Mouse (Mus musculus) layer of hippocampus, adult 11-12 months (tissue): ENCODE measurements around the gene Rasgrp1.

Experiments
- DNase-seq: peaks from one replicate; pipeline ENCODE4 v3.0.0; 2022; ENCODE audit warnings: low spot score

Rasgrp1 gene

DNA sequence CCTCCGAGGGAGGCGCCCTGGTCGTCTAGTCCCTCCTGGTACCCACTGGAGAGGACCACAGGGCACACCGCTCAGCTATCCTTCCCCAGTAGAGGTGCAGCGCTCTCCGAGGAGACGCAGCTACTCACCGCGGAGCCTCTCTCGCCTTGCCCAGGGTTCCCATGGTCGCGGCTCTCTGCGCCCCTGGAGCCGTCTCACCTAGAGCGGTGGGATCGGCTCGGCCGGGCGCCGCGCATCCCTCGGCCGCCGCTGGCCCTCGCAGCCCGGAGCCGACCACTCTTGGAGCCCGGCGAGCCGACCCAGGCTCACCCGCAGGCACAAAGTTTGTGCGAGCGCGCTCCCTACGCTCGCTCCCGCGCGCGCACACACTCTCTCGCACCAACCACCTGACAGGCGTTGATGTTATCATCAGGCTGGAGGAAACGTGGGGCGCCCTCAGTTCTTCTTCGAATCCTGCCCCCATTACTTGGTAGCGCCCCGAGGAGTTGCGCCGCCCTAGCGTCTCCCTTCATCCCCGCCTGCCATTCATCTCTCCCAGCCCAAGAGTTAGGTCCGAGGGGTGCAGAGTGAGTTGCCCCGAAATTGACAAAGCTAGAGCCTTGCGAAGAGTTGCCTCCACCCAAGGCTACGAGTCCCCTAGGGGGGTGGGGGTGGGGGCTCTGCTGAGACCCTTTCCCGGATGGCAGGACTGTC is at the start of gene Rasgrp1:
Gene Rasgrp1 (minus strand): TSS at position 455 of the 693 bp plus-strand sequence.
- peak; percentile 57 for DNase-seq

DNA sequence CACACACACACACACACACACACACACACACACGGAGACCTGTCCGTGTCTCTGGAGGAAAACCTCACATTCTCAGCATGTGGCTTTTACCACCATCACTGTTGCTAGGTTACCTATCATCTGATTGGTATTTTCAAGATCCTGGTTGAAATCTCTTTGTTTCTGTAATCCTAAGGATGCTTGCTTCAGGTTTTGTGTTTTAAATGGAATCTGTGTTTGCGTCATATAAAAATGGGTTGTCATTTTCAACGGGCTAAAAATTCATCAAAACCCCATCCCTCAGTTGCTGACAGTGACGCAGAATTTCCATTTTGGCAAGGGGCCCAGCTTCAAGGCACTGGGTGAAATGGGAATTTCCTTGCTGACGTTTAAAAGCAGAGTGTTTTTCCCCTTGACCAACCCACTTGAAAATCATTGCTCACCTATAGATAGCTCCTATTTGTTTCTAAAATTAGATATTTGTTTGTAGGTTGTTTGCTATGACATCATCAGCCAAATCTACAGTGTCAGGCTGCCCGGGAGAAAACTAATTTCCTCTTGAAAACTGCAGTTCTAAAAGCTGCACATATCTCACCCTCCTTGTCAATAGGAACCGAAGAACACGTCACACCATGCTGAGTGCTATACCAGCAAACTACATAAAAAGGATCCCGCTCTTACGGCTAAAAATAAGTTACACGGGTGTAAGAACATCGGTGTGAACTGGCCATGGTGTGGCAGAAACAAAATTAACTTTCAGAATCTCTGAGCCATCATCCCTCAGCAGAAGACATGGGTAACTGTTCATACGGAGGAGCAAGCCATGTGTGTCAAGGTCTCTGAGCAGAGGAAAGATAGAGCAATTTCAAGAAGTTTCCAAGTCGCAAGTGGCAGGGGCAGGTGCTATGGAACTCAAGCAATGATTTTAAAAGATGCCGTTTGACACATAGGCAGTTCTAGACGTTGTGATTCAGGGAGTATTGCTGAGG is 47.4 kb upstream of the Rasgrp1 start:
- no peak for DNase-seq

DNA sequence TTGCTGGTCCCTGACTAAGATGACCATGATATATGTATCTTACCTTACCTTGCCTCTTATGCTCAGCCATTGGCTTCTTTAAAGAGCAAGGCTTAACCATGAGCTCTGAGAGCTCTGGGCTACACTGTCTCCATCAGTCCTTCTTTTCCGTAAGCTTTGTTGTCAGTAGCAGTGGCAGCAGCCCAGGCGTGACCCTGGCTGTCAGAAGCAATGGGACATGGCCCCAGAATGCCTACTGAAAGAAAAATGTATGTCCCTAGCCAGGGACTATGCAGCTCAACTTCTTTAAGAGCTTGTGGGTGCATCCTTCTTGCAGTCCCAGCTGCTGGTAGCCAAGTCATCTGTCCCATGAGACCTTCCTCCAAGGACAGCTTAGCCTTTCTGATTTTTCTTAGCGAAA is 46.7 kb upstream of the Rasgrp1 start:
- DNase-seq: no peak

DNA sequence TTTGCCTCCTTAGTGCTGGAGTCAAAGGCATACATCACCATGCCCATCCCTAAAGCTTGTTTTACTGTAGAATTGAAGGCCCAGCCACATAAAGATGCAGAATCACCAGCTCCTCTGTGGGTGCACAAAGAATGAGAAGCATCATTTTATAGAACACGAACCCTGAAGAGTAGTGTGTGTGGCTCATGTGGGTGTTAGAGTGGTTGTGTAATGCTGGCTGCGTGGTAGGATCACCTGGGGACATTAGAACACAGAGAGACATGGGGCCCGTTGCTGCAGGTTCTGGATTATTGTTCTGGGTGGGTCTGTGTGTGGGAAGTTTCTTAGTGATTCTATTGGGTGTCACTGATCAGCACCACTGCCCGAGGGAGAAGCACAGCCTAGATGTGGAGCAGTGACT is 45.3 kb upstream of the Rasgrp1 start:
- DNase-seq: no peak

DNA sequence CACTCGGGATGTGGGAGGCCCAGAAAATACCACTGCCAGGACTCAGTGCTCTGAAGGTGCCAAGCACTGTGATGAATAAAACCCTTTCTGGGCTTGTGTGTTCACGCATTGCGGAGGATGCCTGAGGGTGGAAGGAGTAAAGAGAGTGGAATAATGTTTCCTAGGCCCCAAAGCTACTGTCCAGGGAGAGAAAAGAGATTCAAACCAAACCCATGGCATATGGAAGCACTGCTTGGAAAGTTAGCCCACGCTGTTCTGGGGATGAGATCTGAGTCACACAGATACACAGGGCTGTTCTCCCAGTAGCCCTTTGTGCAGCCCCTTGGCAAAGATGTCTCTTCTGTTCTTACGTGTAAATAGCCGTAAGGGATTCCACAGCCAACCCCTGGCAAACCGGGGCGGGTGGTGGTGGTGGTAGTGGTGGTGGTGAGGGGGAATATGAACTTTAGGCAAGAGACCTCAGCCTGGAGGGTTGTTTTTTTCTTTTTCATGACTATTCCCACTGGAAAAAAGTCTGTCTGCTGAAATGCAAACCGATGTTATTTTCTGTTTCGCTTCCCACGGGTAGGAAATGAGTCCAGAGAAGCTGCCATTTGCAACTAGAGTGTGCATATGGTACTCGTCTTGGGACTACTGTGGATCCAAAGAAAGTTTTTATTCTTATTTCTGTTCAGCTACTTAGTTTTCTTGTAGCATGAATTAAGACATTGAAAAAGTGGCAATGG is 44.3 kb upstream of the Rasgrp1 start:
- DNase-seq: peak; percentile 50

DNA sequence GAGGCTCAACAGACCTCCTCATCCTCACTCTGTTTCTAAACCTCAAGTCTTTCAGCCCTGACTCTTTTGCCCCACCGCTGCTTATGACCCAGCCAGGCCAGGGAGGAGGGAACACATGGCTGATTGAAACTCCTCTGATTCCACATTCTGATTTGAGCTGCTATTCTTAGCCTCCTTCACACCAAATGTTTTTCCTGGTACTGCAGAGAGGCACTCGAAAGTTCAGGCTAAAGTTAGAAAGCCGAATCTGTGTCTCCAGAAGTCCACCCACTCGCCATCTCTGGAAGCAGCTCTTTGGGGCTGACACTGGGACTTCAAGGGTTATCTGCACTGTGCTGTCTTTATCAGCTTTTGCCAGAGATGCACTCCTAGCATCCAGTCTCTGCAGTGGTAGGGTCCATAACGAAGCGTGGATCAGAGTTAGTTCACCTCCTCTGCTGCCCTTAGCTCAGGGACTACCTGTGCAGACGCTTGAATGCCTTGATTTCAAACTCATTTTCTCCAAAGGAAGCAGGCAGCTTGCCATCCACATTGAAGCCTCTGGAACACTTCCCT is 43.3 kb upstream of the Rasgrp1 start:
- DNase-seq: peak; percentile 39

DNA sequence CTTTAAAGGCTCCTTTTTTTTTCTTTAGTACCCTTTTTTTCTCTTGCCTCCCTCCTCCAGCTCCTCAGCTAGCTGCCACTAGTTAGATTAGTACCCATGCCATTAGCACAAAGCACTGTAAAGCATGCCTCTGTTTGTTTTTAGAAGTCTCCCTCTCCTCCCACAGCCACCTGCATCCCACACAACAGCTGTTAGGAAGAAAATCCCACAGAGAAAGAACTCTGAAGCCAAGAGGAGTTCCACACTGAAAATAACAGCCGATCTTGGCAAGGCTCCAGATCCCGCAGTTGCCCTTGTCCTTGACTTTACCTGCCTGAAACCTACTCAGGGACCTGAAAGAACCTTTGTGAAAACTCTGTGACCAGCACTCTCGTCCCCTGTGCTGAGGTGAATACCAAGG is 38.5 kb upstream of the Rasgrp1 start:
- peak; percentile 43 for DNase-seq

DNA sequence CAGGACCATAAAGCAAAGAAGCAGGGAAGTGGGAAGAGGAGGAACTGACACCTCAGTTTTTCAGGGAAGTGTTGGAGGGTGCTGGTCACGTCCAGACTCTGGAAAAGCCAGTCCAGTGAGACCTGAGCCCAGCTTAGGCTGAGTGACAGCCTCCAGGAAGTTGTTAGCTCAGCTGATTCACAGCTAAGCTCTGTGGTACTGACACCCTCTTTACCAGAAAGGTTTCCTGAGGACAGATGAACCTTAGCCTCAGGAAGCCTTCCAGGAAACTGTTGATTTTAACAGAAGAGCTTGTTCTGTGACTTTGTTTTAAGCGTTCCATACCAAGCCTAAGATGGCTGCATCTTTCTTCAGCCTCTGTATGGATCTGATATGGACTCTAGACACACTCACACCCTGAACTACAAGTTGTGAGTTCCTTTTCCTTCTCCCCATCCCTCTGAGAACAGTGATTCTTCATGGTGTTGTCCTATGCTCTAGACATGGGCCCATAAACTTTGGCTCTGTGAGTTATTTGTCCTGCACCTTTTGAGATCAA is 31.6 kb upstream of the Rasgrp1 start:
- no peak for DNase-seq

DNA sequence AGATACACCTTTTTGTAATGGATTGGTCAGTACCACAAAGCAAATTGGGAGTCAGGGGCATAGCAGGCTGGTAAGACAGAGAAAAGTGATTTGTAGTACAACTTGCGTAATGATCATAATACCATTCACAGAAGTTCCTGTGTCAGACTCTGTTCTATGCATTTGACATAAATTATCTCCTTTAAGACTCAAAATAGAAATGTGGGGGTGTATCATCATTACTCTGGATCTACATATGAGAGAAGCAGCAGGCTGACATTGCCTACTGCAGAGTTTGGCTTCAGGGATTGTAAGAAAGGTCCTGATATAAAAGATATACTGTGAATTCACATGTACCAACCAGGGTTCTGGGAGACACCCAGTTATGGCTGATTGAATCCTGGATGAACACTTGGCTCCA is 28.9 kb upstream of the Rasgrp1 start:
- DNase-seq: no peak

DNA sequence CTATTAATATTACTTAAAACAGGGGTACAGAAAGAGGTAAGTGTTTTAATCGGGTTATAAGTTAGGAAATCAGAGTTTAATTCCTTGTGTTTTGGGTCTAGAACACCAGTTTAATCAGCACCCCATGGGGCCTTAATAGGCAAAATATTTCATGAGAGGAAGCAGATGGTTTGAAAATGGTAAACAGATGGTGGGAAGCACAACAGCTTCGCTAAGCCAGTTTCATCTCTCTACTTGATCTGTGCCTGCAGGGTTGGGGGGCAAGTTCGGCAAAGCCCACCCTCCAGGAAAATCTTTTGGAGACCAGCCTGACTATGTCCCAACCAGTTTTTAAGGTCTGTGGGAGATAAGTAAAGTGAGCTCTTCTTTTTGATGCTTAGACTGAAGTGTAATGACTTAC is 23.7 kb upstream of the Rasgrp1 start:
- peak; percentile 15 for DNase-seq

DNA sequence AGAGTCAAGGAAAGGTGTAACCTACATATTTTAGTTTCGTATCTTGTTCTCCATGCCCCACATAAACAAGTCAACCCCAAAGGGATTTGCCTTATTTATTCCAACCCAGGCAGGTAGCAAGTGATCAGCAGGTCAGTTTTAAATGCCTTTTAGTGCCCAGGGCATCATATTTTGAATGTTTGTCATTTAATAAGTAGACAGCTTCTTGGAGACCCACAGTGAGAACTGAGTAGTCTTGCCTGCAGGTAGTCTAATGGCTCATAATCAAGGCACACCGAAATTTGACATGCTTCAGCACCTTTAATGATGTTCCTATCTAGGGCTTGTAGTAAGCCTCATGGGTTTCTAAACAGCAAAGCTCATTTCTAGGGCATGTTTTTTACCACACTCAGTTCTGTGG is 21.3 kb upstream of the Rasgrp1 start:
- DNase-seq: no peak

DNA sequence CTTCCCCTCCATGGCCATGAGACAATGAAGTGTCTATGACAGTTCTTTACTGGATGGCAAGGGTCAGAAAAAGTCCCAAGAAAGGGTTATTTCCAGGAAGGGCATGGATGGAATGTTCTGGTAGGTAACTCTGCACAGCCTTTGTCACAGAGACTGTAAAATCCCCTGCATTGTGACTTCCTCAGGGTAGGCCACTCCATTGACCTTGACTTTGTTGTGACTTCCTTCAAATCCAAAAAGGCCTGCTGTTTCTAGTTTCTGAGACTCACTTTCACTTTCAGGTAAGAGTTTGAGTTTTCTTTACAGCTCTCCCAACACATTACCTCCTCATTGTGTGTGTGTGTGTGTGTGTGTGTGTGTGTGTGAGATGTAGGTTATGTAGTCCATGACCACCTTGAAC is 15.1 kb upstream of the Rasgrp1 start:
- no peak for DNase-seq

DNA sequence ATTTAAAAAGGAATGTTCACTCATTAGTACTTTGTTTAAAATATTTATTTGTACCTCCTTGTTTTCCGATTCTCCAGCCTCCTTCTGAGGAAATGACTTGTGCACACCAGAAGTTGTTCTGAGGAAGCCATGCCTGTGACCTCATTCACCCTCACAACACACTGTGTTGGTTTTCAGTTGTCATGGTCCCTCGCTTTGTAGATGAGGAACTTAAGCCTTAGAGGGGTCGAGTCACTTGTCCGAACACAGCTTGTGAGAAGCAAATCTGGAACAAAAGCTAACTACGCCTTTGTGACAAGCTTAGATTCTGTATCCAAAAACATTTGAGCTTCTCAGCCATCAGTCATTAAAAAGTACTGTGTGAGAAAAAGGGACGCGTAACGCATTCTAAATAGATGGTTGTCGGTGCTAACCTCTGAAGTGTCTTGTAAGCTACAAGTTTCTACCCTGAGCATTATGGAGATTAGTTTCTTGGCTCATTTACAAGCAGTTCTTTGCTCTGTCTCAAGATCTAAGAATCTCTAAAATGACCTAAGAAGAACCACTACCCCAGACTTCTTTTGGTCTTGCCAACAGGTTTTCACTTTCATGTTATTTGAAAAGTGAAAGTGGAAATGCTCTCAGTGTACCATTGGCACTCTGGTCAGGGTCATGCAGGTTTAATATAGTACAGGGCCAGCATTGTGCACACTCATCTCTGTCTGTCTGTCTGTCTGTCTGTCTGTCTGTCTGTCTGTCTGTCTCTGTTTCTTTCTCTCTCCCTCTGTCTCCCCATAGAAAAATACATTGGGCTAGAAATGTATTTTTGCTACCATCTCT is 9.7 kb upstream of the Rasgrp1 start:
- DNase-seq: no peak

DNA sequence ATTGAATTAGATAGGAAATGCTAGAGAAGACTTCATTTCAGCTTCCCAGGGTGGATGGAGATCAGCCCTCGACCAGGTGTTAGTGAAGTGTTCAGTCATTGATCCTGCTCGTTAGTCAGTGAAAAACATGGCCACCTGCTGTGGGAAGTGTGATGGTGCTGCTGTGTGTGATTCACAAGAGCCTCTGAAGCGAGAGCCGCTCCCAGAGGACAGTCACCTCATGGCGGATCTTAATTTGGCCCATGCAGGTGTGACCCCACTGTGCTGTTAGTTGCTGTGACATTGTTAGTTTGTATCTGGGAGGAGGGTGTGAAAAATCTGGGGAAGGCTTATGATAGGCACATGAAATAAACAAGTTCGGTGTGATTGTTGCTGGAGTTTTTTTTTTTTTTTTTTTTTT is 7.3 kb upstream of the Rasgrp1 start:
- no peak for DNase-seq

DNA sequence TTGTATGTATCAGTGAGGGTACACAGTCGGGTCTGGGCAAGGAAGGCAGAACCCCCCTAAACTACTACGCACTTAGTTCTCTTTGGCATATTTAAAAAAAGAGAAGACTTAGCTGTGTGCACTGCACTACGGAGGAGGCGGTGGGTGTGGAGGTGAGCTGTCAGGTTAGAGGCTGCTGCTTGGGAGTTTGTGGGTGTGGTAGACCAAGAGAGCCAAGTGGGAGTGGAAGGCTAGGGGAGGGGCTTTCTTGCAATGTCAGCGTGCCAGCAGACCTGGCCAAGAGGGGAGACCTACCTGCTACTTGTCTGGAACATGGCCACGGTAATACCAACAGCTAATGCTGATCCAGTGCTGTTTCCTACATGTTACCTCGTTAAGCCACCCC is 431 bp upstream of the Rasgrp1 start:
- DNase-seq: no peak

DNA sequence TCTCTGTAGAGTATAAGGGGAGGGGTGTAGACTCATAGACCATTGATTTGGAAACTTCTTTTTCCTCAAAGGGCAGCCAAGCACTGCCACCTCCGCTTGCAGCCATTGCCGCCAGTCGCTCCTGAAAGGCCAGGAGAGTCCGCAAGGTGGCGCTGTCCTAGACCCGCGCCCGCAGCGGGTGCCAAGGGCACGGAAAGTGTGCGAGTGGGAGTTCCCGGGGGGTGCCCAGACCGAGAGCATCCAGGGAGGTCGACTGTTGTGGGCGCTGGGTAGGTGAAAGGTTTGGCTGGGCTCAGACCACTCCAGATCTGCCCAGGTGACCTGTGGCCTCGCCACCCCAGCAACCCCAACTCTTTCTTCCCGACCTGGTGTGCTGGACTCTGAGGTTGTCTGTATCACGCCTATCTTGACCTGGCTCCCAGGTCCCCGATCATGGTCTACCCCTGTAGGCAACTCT is 683 bp downstream of the Rasgrp1 start:
- DNase-seq: peak; percentile 78

DNA sequence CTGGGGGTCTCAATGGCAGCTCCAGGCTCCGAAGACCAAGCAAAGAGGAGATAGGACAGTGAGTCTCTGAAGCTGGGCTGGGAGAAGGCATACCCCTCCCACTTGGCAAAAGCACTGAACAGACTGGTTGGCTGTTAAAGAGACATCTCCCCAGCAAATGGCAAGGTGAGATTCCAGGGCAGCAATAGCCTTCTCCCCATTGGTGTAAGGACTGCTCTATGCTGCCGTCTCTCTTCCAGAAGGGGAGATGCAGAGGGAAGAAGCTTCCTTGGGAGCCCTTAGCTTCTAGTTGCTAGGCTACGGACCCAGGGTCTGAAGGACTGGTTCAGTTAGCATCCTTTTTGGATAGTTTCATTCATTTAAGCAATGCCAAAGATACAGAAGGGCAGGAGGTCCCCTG is 4.3 kb downstream of the Rasgrp1 start:
- no peak for DNase-seq

DNA sequence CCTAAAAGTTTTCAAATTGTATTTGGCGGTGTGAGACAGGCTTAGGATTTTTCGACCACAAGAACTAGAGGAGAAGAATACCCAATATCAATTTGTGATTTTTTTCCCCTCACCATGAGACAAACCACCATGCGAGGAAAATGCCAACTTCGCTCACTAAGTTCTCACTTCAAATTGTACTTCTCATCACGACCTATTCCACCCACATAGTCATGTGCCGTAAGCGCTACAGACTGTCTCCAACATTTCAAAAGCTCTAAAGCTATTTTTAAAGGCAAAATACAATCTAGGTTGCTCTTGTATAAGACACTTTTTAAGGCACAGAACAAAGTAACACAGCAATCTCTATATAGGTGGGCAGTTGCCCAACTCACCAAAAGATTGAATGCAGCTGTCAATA is 4.9 kb downstream of the Rasgrp1 start:
- no peak for DNase-seq

DNA sequence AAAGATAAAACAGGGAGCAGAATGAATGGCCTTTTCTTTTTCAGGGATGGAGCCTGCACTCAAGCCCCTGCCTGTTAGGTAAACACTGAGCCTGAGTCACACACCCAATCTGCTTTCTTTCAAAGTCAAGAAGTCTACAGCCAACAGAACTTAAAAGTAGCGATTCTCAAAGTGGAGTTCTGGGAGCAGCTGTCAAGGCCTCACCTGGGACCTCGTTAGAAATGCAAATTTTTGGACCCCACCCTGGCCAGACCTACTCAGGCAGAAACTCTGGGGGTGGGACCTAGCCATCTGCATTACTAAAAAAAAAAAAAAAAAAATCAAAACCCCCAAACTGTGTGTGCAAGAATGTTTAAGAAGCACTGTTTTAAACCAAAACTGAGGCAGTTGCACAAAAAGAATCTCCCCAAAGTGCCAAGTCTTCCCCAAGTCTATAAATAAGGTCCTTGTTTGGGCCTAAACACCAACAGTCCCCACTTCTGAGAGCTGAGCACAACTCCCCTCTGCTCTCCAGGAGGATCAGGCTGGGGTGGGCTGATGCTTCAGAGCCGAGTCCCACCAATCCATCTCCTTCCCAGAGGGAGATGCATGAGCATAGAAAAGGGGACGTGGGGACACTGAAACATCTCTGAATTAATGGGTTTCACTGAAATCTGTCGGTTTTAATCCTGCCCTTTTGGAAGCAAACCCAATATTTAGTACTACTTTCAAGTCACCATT is 5.7 kb downstream of the Rasgrp1 start:
- DNase-seq: no peak

DNA sequence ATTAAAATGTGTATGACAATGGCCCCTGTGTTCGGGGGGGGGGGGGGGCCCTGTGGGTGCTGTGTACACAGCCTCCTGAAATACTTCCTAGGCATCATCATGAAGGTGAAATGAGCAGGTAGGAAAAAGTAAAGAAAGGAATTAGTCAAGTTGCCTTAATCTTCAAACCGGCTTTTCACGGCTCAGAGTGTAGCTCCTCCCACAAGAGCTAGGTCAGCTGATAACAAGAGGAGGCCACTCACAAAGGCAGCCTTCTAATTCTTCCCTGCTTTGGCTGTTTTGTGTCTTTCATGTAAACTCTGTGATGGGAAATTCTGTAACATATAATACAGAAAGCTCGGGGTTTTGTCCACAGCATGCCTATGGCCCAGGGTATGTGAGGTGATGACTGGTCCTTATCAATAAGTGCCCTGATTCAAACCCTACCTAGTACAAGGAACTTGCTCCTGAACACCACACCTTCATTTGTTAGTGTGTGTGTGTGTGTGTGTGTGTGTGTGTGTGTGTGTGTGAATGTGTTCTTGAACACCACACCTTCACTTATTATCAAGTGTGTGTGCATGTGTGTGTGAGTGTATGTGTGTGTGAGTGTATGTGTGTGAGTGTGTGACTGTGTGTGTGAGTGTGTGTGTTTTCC is 7.1 kb downstream of the Rasgrp1 start:
- no peak for DNase-seq
